Mouse (Mus musculus): ENCODE results near the gene Rbl2. TPM values are rescaled to one million over a fixed set of nuclear protein-coding genes. Genes with fewer than 3 reads are reported as not detected.

The Rbl2 gene
- polyA plus RNA-seq (2015; fragmentation: Nextera tagmentation; extraction: Ambion mirVana): 17.1 and 20.2 TPM in 2 replicates

DNA sequence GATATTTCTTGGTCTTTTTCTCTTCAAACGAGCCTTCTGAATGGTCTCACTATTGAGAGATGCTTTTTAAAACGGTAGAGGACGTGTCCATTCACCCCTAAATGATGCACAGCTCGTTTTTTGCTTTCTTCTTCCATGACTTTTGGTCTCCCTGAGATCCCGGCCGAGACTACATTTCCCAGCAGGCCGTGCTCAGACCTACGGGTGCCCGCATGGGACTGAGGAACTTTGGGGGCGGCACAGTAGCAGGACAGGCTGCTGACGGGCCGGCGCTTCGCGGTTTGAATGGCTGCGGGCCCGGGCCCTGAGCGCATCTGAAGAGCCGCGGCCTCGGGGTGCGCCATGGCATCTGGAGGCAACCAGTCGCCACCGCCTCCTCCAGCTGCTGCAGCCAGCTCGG, at the start of gene Rbl2:
Rbl2 (plus strand) TSS at position 224 of the 400 bp plus-strand sequence.
- Histone ChIP-seq H3K36me3 (no peaks in the 10 kb centered on the region), H3K4me1 (peaks cover 12% of the 10 kb centered on the region), H3K27me3 (no peaks in the 10 kb centered on the region), H3K4me2 (replicated peaks) (peak within 1 kb of the TSS; percentile 63), H3K9ac (peak within 1 kb of the TSS; percentile 59), H3K4me3 (replicated peaks) (peak within 1 kb of the TSS; percentile 96), H3K27ac (replicated peaks) (peak within 1 kb of the TSS; percentile 91), H3K9me3 (replicated peaks) (no peaks in the 10 kb centered on the region)
- WGBS: 0% methylated on average over 25 of the region's 25 CpGs
- peak; percentile 93 for ATAC-seq (ENCODE audit: insufficient number of reproducible peaks, low FRiP score, low TSS enrichment, low read depth)

DNA sequence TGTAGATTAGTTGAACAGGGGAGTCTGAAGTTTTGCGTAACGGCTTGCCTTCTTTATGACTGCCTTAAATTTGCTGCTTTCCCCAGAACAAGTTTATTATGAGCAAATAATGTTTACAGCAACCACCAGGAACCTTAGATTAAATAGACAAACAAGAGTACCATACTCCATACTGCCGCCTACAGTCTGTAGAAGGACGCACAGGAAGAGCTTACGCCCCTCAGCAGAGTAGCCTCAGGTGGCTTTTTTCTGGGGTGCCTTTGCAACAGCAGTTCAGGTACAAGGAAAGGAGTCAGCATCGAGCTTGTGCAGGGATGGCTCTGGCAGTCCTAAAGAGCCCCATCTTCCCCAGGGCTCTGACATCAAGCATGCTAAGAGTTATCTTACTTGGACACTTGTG, 35.4 kb upstream of the Rbl2 start:
- no peak for ATAC-seq (ENCODE audit: insufficient number of reproducible peaks, low FRiP score, low TSS enrichment, low read depth)
- Histone ChIP-seq H3K9me3 (replicated peaks) (no peaks in the 10 kb centered on the region), H3K4me3 (replicated peaks) (no peak overlapping the region), H3K4me2 (replicated peaks) (no peak overlapping the region), H3K4me1 (no peaks in the 10 kb centered on the region), H3K27ac (replicated peaks) (no peak overlapping the region), H3K36me3 (peaks cover 79% of the 10 kb centered on the region), H3K27me3 (no peaks in the 10 kb centered on the region), H3K9ac (no peak overlapping the region)
- 87% methylated on average over 6 of the region's 6 CpGs for WGBS

DNA sequence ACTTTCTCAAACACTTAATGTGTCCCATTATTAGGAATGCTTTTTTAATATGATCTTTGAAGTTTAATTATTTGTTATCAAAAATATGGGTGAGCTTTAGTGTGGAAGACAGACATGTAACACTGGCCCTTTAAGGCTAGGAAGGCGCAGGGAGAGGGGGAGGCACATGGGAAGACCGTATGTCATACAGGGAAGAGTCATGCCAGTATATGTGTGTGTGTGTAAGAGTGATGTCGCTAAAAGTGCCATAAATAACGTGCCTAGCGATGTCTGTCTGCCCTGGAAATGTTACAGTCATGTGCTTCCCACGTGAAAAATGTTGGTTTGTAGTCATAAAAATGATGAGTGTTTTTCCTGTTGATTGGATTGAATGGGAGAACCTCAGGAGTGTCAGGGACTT, 33.0 kb upstream of the Rbl2 start:
- WGBS: 70% methylated on average over 6 of the region's 6 CpGs
- no peaks in the 10 kb centered on the region for H3K27me3 ChIP-seq
- H3K36me3 ChIP-seq: peaks cover 84% of the 10 kb centered on the region
- no peak overlapping the region for H3K4me2 ChIP-seq (replicated peaks)
- no peaks in the 10 kb centered on the region for H3K9me3 ChIP-seq (replicated peaks)
- H3K4me1 ChIP-seq: no peaks in the 10 kb centered on the region
- no peak for ATAC-seq (ENCODE audit: insufficient number of reproducible peaks, low FRiP score, low TSS enrichment, low read depth)
- no peak overlapping the region for H3K9ac ChIP-seq
- H3K4me3 ChIP-seq (replicated peaks): no peak overlapping the region
- no peak overlapping the region for H3K27ac ChIP-seq (replicated peaks)

DNA sequence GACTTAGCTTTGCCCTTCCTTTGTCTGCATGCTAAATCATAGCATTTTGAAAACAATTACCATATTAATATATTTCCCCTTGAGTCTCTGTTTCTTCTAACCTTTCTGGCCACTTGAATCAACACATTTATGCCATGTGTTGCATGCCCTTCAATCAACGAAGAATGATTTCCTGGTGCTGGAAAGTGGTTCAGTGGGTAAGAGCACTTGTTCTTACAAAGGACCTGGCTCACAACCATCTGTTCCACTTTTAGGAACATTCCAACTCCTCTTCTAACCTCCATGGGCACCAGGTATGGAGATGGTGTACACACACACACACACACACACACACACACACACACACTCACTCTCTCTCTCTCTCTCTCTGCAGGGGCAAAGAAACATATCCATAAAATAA, 31.2 kb upstream of the Rbl2 start:
- 82% methylated on average over 1 of the region's 1 CpGs for WGBS
- H3K4me2 ChIP-seq (replicated peaks): no peak overlapping the region
- no peak overlapping the region for H3K9ac ChIP-seq
- ATAC-seq (ENCODE audit: insufficient number of reproducible peaks, low FRiP score, low TSS enrichment, low read depth): no peak
- no peaks in the 10 kb centered on the region for H3K9me3 ChIP-seq (replicated peaks)
- no peaks in the 10 kb centered on the region for H3K4me1 ChIP-seq
- H3K4me3 ChIP-seq (replicated peaks): no peak overlapping the region
- peaks cover 90% of the 10 kb centered on the region for H3K36me3 ChIP-seq
- no peaks in the 10 kb centered on the region for H3K27me3 ChIP-seq
- no peak overlapping the region for H3K27ac ChIP-seq (replicated peaks)

DNA sequence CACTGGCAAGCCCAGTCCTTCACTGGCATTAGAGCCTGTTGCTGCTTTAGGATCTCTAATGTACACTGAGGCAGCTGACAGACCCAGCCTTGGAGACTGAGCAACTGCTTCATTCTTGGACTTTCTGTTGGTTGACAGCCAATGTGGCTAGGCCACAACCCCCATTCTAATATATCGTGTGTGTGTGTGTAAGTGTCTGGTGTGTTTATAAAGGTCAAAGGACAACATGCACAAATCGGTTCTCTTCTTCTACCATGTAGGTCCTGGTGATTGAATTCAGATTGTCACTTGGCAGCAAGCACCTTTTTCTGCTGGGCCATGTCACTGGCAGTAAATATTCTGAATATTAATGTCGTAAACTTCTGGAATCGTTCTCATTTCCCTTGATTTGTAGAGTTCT, 23.5 kb upstream of the Rbl2 start:
- Histone ChIP-seq H3K4me1 (no peaks in the 10 kb centered on the region), H3K27ac (replicated peaks) (no peak overlapping the region), H3K27me3 (no peaks in the 10 kb centered on the region), H3K9me3 (replicated peaks) (no peaks in the 10 kb centered on the region), H3K4me3 (replicated peaks) (no peak overlapping the region), H3K4me2 (replicated peaks) (no peak overlapping the region), H3K36me3 (peaks cover 73% of the 10 kb centered on the region), H3K9ac (no peak overlapping the region)
- 75% methylated on average over 4 of the region's 4 CpGs for WGBS
- no peak for ATAC-seq (ENCODE audit: insufficient number of reproducible peaks, low FRiP score, low TSS enrichment, low read depth)

DNA sequence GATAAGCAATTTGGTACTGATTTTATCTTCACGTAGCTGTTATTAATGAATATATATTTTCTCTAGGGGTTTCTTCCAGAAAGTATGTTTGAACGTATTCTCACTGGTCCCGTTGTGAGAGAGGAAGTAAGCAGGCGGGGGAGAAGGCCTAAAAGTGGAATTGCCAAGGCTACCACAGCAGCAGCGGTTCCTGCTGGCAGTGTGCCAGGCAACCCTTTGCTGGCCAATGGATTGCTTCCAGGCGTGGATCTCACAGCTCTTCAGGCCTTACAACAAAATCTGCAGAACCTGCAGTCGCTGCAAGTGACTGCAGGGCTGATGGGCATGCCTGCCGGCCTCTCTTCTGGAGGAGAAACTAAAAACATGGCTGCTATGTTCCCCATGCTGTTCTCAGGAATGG, 18.8 kb upstream of the Rbl2 start:
- Histone ChIP-seq H3K27ac (replicated peaks) (no peak overlapping the region), H3K27me3 (no peaks in the 10 kb centered on the region), H3K4me3 (replicated peaks) (no peak overlapping the region), H3K9ac (no peak overlapping the region), H3K4me2 (replicated peaks) (no peak overlapping the region), H3K36me3 (peaks cover 49% of the 10 kb centered on the region), H3K4me1 (no peaks in the 10 kb centered on the region), H3K9me3 (replicated peaks) (no peaks in the 10 kb centered on the region)
- ATAC-seq (ENCODE audit: insufficient number of reproducible peaks, low FRiP score, low TSS enrichment, low read depth): no peak
- 31% methylated on average over 8 of the region's 8 CpGs for WGBS

DNA sequence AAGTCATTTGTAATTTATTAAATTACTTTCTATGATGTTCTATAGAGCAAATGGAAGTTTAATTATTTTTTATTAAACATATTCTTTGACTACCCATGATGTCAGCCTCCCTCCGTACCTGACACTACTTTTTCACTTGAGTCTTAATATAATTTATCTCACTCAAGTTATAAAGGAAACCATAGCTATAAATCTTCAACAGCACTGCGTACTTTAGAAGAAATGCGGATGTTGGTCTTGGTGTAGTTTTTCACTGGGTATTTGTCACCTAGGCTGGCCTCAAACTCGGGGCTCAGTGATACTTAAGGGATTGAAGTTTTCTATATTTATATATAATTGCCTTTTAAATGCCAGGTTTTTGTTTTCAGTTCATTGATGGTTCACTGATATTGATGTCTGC, 15.4 kb upstream of the Rbl2 start:
- WGBS: 90% methylated on average over 4 of the region's 4 CpGs
- Histone ChIP-seq H3K27me3 (no peaks in the 10 kb centered on the region), H3K4me1 (no peaks in the 10 kb centered on the region), H3K4me2 (replicated peaks) (no peak overlapping the region), H3K27ac (replicated peaks) (no peak overlapping the region), H3K4me3 (replicated peaks) (no peak overlapping the region), H3K36me3 (peaks cover 30% of the 10 kb centered on the region), H3K9me3 (replicated peaks) (no peaks in the 10 kb centered on the region), H3K9ac (no peak overlapping the region)
- no peak for ATAC-seq (ENCODE audit: insufficient number of reproducible peaks, low FRiP score, low TSS enrichment, low read depth)

DNA sequence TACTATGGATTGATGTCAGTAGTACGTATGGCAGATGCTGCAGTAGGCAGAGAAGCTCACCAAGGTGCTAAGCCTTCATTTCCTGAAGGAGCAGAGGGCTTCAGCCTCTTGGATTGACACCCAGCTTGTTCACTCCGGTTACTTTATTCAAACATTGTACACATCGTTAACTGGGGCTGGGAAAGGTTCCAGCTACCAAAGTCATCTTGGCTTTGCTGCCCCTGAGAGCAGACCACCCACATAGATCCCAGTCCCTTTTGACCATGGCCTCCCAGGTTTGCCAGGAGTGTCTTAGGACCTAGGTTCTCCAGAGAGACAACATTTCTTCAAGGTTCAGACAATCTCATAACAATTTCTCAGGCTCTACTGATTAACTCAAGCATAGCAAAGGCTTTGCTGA, 13.0 kb upstream of the Rbl2 start:
- ATAC-seq (ENCODE audit: insufficient number of reproducible peaks, low FRiP score, low TSS enrichment, low read depth): no peak
- no peaks in the 10 kb centered on the region for H3K27me3 ChIP-seq
- no peaks in the 10 kb centered on the region for H3K9me3 ChIP-seq (replicated peaks)
- H3K4me3 ChIP-seq (replicated peaks): no peak overlapping the region
- H3K9ac ChIP-seq: no peak overlapping the region
- H3K4me2 ChIP-seq (replicated peaks): no peak overlapping the region
- no peaks in the 10 kb centered on the region for H3K4me1 ChIP-seq
- peaks cover 11% of the 10 kb centered on the region for H3K36me3 ChIP-seq
- H3K27ac ChIP-seq (replicated peaks): no peak overlapping the region
- WGBS: 55% methylated on average over 3 of the region's 3 CpGs

DNA sequence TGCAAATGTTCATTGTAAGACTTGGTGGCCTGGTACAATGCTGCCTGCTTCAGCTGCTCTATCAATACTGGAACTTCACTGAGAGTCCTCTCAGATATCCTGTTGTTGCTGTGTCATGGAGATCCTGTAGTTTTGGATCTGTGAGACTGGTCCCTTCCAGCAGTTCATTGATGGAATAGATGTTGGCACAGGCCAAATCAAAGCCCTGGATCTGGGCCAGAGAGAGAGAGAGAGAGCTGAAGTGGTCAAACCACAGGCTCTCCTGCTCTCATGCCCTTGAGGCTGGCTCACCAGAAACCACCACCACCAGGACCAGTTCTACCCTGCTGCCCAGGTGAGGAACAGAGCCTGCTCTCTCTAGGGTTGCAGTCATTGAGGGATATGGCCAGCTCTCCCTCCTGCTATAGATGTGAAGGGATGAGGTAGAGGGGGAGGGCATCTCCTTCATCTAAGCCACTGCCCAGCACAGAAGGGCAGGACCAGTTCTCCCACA, 10.7 kb upstream of the Rbl2 start:
- Histone ChIP-seq H3K4me3 (replicated peaks) (no peak overlapping the region), H3K27ac (replicated peaks) (no peak overlapping the region), H3K36me3 (no peaks in the 10 kb centered on the region; the same call in 1 of the 2 replicates), H3K4me2 (replicated peaks) (no peak overlapping the region), H3K27me3 (no peaks in the 10 kb centered on the region), H3K9me3 (replicated peaks) (no peaks in the 10 kb centered on the region), H3K4me1 (no peaks in the 10 kb centered on the region), H3K9ac (no peak overlapping the region)
- no peak for ATAC-seq (ENCODE audit: insufficient number of reproducible peaks, low FRiP score, low TSS enrichment, low read depth)

DNA sequence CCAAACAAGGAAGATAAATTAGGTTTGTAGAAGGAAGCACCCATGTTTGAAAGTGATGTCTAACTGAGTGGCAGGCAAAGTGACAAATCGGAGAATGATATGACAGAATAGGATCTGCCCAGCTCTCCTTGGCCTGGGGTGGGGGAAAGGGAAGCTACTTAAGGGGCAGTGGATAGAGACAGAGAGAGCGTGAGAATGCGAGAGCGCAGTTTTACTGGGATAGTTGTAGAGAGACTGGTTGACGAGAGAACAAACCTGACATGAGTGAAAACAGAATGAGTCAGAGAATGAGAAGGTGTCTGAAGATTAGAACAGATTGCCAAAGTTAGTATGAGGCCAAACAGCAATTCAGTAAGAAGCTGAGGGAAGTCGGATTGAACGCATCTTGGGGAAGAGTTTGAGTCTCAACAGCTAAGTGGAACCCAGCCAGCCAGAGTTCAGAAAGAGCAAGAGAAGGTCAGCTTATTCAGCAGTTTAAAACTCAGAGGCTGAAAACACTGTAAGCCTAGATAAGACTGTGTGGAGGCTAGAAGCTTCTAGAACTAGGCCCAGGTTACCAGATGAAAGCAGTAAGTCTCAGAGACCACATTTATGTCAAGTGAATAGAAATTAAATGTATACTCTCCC, 9.9 kb upstream of the Rbl2 start:
- Histone ChIP-seq H3K27me3 (no peaks in the 10 kb centered on the region), H3K9ac (no peak overlapping the region), H3K9me3 (replicated peaks) (no peaks in the 10 kb centered on the region), H3K4me1 (no peaks in the 10 kb centered on the region), H3K27ac (replicated peaks) (no peak overlapping the region), H3K4me2 (replicated peaks) (no peak overlapping the region), H3K4me3 (replicated peaks) (no peak overlapping the region), H3K36me3 (no peaks in the 10 kb centered on the region; the same call in 1 of the 2 replicates)
- ATAC-seq (ENCODE audit: insufficient number of reproducible peaks, low FRiP score, low TSS enrichment, low read depth): no peak
- WGBS: 86% methylated on average over 7 of the region's 7 CpGs

DNA sequence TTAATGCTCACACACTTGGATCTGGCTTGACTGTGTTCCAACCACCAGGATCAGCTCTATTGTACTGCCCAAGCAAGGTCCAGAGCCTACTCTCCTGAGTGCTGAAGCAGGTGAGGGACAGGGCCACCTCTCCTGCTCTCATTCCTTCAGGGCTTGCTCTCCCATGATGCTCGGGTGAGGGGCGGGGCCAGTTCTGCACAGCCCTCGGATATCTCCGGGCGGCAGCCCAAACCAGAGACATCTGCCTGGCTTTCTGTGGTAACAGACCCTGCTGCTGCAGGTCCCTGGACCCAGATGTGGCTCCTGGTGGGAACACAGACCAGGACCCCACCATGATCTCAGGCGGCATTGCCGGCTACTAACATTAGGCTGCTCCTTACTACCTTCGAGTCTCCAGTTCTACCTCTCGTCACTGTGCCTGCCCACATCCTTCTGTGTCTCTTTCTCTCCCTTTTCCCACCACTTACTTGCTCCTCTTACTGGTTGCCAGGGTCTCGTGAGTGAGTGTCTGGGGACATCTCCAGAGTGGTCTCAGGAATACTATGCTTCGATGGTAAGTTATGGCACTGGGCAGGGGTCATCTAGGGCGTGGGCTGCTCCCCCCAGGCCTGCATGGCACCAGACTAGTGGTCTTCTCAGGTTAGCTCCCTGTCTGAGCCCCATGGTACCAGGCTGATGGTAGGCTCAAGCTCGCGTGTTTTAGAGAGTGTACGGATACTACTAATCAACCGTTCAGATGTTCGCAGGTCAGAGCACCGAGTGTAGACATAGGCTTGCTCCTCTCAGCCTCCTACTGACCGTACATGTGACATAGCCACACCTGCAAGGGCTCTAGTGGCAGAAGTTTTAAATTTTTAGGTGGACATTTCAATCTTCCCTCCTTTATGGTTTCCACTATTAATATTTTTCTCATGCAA, 9.0 kb upstream of the Rbl2 start:
- Histone ChIP-seq H3K9me3 (replicated peaks) (no peaks in the 10 kb centered on the region), H3K4me2 (replicated peaks) (0 out of 2 replicates have a peak overlapping the region, but pooled peaks have one; percentile 1), H3K4me1 (no peaks in the 10 kb centered on the region), H3K36me3 (no peaks in the 10 kb centered on the region; the same call in 1 of the 2 replicates), H3K27me3 (no peaks in the 10 kb centered on the region), H3K4me3 (replicated peaks) (no peak overlapping the region), H3K9ac (no peak overlapping the region), H3K27ac (replicated peaks) (no peak overlapping the region)
- 65% methylated on average over 19 of the region's 19 CpGs for WGBS
- ATAC-seq (ENCODE audit: insufficient number of reproducible peaks, low FRiP score, low TSS enrichment, low read depth): no peak
